Mouse (Mus musculus): ENCODE data around the gene Tdrd9. TPM values are rescaled to one million over a fixed set of nuclear protein-coding genes. Genes with fewer than 3 reads are reported as not detected.

Gene Tdrd9
- polyA plus RNA-seq (2015; fragmentation: Nextera tagmentation; extraction: Ambion mirVana), result 0.07 and 0.14 TPM in 2 replicates

DNA sequence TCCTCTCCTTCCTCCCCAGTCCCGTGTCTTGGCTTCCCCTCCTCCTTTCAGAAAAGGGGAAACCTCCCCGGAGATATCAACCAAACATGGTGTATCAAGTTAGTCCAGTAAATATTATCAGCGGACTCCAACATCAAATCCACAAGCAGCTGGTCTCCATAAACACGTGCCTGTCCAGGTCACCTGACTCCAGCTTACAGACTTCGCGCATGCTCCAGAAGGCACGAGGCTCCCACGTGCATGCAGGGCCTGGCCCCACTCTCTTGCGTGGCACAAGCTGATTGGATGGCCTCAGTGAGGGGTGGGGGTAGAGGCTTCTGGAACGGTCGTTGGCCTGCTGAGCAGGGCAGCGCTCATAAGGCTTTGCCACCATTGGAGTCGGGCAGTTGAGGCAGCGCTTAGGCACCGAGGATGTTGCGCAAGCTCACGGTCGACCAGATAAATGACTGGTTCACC, at the start of gene Tdrd9:
TSS of gene Tdrd9 (plus strand) at position 329 of the 456 bp plus-strand sequence.
- Histone ChIP-seq H3K9ac (ENCODE audit: low read depth, low read length) (no peak within 1 kb of the TSS), H3K27ac (ENCODE audit: low read length) (no peak within 1 kb of the TSS), H3K4me2 (ENCODE audit: low read depth, low read length) (no peak within 1 kb of the TSS), H3K9me3 (replicated peaks; ENCODE audit: control insufficient read depth, low read length) (no peaks in the 10 kb centered on the region), H3K4me3 (ENCODE audit: low read depth, low read length) (no peak within 1 kb of the TSS), H3K36me3 (ENCODE audit: control insufficient read depth, insufficient read depth) (no peaks in the 10 kb centered on the region), H3K27me3 (ENCODE audit: control insufficient read depth, insufficient read depth, low read depth, low read length) (no peaks in the 10 kb centered on the region), H3K4me1 (ENCODE audit: control insufficient read depth, low read depth, low read length) (peaks cover 3% of the 10 kb centered on the region)
- WGBS (ENCODE audit: insufficient replicate concordance), result 71% methylated on average over 18 of the region's 18 CpGs
- ATAC-seq (ENCODE audit: low read depth), result no peak

DNA sequence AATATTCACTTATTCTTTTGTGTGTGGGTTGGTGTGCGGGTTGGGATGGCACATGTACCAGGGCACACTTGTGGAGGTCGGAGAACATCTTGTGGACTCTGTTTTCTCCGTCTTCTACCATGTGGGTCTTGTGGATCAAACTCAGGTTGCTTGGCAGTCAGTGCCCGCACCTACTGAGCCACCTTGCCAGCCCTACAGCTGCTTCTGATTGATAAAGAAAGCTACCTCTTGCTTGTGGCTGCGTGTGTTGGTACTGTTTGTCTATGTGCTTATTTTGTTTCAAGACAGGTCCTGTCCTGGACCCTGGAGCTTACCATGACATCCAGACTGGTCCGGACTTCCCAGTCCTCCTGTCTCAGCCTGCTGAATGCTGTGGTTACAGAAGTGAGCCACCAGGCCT, 48.2 kb upstream of the Tdrd9 start:
- peak overlapping the region; percentile 63 for H3K27ac ChIP-seq (ENCODE audit: low read length)

DNA sequence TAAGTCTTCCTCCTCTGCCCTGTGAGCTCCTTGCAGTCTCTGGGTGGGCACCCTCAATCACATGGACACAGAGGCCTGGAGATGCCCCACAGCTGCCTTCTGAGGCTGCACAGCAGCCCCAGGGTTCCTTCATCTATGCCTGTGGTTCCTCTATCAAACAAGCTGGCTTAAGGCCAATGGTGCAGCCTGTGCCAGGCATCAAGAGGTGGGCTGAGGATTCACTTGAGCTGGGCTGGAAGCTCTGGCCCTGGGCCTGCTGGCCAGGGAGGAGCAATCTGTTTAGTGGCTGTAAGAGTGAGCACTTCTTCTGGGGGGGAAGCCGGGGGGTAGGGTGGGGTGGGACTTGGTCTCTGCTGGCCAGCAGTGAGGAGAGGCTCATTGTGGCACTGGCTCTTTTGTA, 44.0 kb upstream of the Tdrd9 start:
- no peak overlapping the region for H3K4me2 ChIP-seq (ENCODE audit: low read depth, low read length)
- 53% methylated on average over 1 of the region's 1 CpGs for WGBS (ENCODE audit: insufficient replicate concordance)
- no peak for ATAC-seq (ENCODE audit: low read depth)
- no peak overlapping the region for H3K27ac ChIP-seq (ENCODE audit: low read length)
- no peaks in the 10 kb centered on the region for H3K9me3 ChIP-seq (replicated peaks; ENCODE audit: control insufficient read depth, low read length)
- no peaks in the 10 kb centered on the region for H3K27me3 ChIP-seq (ENCODE audit: control insufficient read depth, insufficient read depth, low read depth, low read length)
- H3K9ac ChIP-seq (ENCODE audit: low read depth, low read length), result no peak overlapping the region
- H3K4me3 ChIP-seq (ENCODE audit: low read depth, low read length), result no peak overlapping the region
- H3K4me1 ChIP-seq (ENCODE audit: control insufficient read depth, low read depth, low read length), result peaks cover 11% of the 10 kb centered on the region
- no peaks in the 10 kb centered on the region for H3K36me3 ChIP-seq (ENCODE audit: control insufficient read depth, insufficient read depth)

More for the DNA sequence above, 48.2 kb upstream of the Tdrd9 start:
- 42% methylated on average over 6 of the region's 6 CpGs for WGBS (ENCODE audit: insufficient replicate concordance)
- H3K36me3 ChIP-seq (ENCODE audit: control insufficient read depth, insufficient read depth), result no peaks in the 10 kb centered on the region
- H3K9ac ChIP-seq (ENCODE audit: low read depth, low read length), result no peak overlapping the region
- no peak overlapping the region for H3K4me3 ChIP-seq (ENCODE audit: low read depth, low read length)
- H3K9me3 ChIP-seq (replicated peaks; ENCODE audit: control insufficient read depth, low read length), result no peaks in the 10 kb centered on the region
- peaks cover 11% of the 10 kb centered on the region for H3K4me1 ChIP-seq (ENCODE audit: control insufficient read depth, low read depth, low read length)
- peak; percentile 77 for ATAC-seq (ENCODE audit: low read depth)
- H3K4me2 ChIP-seq (ENCODE audit: low read depth, low read length), result peak overlapping the region; percentile 28
- no peaks in the 10 kb centered on the region; the same call in 1 of the 2 replicates for H3K27me3 ChIP-seq (ENCODE audit: control insufficient read depth, insufficient read depth, low read depth, low read length)

DNA sequence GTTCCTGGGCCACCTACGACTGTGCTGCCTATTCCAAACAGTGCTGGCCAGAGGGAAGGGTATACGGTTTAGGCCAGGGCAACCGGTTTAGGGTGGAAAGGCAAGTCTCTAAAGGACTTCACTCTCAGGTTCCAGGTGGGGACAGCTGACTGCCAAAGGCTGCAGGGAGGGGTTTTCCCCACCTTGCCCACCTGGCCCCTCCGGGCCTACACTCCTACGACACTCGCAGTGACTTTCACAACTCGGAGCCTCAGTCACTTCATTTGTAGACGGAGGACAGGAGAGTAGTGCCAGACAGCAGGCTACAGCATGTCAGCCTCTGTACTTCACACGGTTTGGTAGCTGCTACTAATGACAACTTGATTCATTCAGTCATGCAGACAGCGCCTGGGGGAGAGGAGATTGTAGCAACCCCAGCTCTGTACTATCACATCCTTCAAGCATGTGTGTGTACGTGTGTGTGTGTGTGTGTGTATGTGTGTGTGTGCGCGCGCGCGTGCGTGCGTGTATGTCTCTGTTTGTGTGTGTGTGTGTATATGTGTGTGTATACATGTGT, 42.9 kb upstream of the Tdrd9 start:
- WGBS (ENCODE audit: insufficient replicate concordance), result 78% methylated on average over 18 of the region's 18 CpGs
- ATAC-seq (ENCODE audit: low read depth), result no peak
- H3K4me3 ChIP-seq (ENCODE audit: low read depth, low read length), result no peak overlapping the region

DNA sequence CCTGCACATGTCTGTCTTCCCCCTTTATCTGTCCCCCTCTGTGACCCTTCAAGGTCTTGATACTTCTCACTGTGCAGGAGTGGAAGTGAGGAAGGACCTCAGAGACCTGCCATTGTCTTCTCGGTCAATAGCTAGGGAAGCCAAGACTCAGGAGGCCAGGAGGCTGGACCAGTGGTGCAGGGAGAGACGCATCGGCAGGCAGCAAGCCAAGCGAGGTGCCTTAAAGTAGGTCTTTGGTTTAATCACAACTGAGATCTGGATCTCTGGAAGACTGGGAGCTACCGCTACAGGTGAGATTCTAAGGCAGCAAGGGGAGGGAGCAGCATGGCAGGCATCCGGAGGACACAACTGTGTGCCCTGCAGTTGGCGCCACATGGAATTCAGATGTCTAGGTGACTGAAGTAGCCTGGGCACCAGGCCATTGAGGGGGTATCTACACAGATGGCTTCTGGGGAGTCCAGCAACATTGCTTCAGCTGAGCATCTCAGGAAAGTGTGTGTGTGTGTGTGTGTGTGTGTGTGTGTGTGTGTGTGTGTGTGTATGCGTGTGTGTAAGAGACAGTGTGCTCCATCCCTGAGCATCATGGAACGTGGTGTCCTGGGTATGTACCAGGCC, 39.8 kb upstream of the Tdrd9 start:
- Histone ChIP-seq H3K27ac (ENCODE audit: low read length) (no peak overlapping the region), H3K4me3 (ENCODE audit: low read depth, low read length) (no peak overlapping the region), H3K9me3 (replicated peaks; ENCODE audit: control insufficient read depth, low read length) (no peaks in the 10 kb centered on the region), H3K9ac (ENCODE audit: low read depth, low read length) (no peak overlapping the region), H3K27me3 (ENCODE audit: control insufficient read depth, insufficient read depth, low read depth, low read length) (no peaks in the 10 kb centered on the region), H3K36me3 (ENCODE audit: control insufficient read depth, insufficient read depth) (no peaks in the 10 kb centered on the region), H3K4me1 (ENCODE audit: control insufficient read depth, low read depth, low read length) (peaks cover 11% of the 10 kb centered on the region), H3K4me2 (ENCODE audit: low read depth, low read length) (no peak overlapping the region)
- WGBS (ENCODE audit: insufficient replicate concordance), result 66% methylated on average over 9 of the region's 9 CpGs
- ATAC-seq (ENCODE audit: low read depth), result no peak

More for the DNA sequence above, 42.9 kb upstream of the Tdrd9 start:
- no peak overlapping the region for H3K27ac ChIP-seq (ENCODE audit: low read length)
- H3K36me3 ChIP-seq (ENCODE audit: control insufficient read depth, insufficient read depth), result no peaks in the 10 kb centered on the region
- H3K4me1 ChIP-seq (ENCODE audit: control insufficient read depth, low read depth, low read length), result peaks cover 5% of the 10 kb centered on the region
- H3K9ac ChIP-seq (ENCODE audit: low read depth, low read length), result no peak overlapping the region
- H3K9me3 ChIP-seq (replicated peaks; ENCODE audit: control insufficient read depth, low read length), result no peaks in the 10 kb centered on the region
- no peaks in the 10 kb centered on the region for H3K27me3 ChIP-seq (ENCODE audit: control insufficient read depth, insufficient read depth, low read depth, low read length)
- no peak overlapping the region for H3K4me2 ChIP-seq (ENCODE audit: low read depth, low read length)

DNA sequence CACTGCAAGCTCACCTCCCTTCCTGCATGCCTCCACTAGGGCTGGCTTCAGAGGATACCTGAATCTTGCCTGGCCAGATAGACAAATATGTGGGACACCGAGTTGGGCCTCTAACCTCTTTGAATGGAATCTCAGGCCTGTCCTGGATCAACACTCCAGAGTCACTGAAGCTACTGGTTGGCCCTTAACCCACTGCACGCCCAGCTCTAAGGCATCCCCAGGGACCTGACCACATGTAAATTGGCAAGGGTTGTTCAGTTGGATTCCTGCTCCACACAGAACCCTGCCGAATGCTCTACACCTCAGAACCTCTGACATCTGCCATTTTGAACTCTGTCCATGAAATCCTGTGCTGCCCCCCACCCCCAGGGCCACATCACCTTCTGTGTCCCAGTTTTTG, 38.8 kb upstream of the Tdrd9 start:
- Histone ChIP-seq H3K9ac (ENCODE audit: low read depth, low read length) (no peak overlapping the region), H3K36me3 (ENCODE audit: control insufficient read depth, insufficient read depth) (no peaks in the 10 kb centered on the region), H3K9me3 (replicated peaks; ENCODE audit: control insufficient read depth, low read length) (no peaks in the 10 kb centered on the region), H3K27ac (ENCODE audit: low read length) (no peak overlapping the region), H3K4me1 (ENCODE audit: control insufficient read depth, low read depth, low read length) (peaks cover 19% of the 10 kb centered on the region), H3K27me3 (ENCODE audit: control insufficient read depth, insufficient read depth, low read depth, low read length) (no peaks in the 10 kb centered on the region), H3K4me2 (ENCODE audit: low read depth, low read length) (no peak overlapping the region), H3K4me3 (ENCODE audit: low read depth, low read length) (no peak overlapping the region)
- no peak for ATAC-seq (ENCODE audit: low read depth)
- WGBS (ENCODE audit: insufficient replicate concordance), result 62% methylated on average over 3 of the region's 3 CpGs

DNA sequence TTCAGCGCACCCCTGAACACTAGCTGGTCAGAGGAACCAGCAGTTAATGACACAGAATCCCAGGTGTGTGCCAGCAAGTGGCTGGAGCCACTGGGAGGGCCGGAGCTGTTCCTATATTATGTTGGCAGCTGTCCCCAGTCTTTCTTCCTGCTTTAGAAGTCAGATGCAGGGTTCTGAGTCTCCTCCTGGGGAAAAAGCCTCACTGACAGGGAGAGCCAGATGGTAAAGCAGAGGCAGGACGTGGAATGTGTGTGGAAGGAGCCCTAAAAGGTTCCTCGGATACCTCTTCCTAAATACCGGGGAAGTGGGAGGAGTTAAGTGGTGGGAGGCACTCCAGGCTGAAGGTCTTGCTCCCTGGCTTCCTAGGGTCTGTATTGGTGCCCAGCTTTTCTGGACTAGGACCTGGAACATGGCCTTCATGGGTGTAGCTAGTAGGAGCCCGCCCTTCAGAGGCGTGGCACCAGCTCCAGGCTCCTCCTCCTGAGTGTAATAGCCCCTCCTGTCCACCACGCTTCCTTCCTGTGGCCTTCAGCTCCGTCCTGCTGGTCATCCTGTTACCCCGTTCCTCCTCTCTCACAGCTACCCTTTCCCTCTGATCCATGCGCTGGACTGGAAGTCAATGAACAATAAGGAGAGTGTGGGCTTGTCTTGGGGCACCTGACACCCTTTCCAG, 38.2 kb upstream of the Tdrd9 start:
- no peak overlapping the region for H3K4me3 ChIP-seq (ENCODE audit: low read depth, low read length)
- ATAC-seq (ENCODE audit: low read depth), result peak; percentile 77

DNA sequence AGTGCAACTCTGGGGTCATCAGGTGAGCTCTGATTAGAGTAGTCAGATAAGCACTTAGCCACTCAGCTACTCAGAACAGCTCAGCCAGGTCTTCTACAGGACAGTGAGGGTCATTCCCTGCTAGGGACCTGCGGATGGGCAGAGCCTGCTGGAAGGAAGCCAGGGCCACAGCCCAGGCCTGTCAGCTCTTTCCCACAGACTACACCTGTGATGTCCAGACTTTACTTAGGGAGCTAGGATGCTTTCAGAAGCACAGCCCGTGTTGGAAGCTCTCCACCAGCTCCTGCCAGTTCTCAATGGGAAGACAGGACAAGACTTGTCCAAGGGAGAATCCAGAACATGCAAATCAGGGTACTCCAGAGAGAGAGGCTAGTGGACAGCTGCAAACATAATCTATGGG, 37.4 kb upstream of the Tdrd9 start:
- Histone ChIP-seq H3K4me1 (ENCODE audit: control insufficient read depth, low read depth, low read length) (peaks cover 23% of the 10 kb centered on the region), H3K36me3 (ENCODE audit: control insufficient read depth, insufficient read depth) (no peaks in the 10 kb centered on the region), H3K9ac (ENCODE audit: low read depth, low read length) (no peak overlapping the region), H3K27ac (ENCODE audit: low read length) (no peak overlapping the region), H3K4me3 (ENCODE audit: low read depth, low read length) (no peak overlapping the region), H3K9me3 (replicated peaks; ENCODE audit: control insufficient read depth, low read length) (no peaks in the 10 kb centered on the region), H3K27me3 (ENCODE audit: control insufficient read depth, insufficient read depth, low read depth, low read length) (no peaks in the 10 kb centered on the region), H3K4me2 (ENCODE audit: low read depth, low read length) (0 out of 2 replicates have a peak overlapping the region, but pooled peaks have one; percentile 7)
- no peak for ATAC-seq (ENCODE audit: low read depth)
- WGBS (ENCODE audit: insufficient replicate concordance), result 55% methylated on average over 2 of the region's 2 CpGs

More for the DNA sequence above, 38.2 kb upstream of the Tdrd9 start:
- 38% methylated on average over 11 of the region's 11 CpGs for WGBS (ENCODE audit: insufficient replicate concordance)
- Histone ChIP-seq H3K36me3 (ENCODE audit: control insufficient read depth, insufficient read depth) (no peaks in the 10 kb centered on the region), H3K4me2 (ENCODE audit: low read depth, low read length) (0 out of 2 replicates have a peak overlapping the region, but pooled peaks have one; percentile 7), H3K9me3 (replicated peaks; ENCODE audit: control insufficient read depth, low read length) (no peaks in the 10 kb centered on the region), H3K27ac (ENCODE audit: low read length) (0 out of 2 replicates have a peak overlapping the region, but pooled peaks have one; percentile 12), H3K4me1 (ENCODE audit: control insufficient read depth, low read depth, low read length) (peaks cover 19% of the 10 kb centered on the region), H3K27me3 (ENCODE audit: control insufficient read depth, insufficient read depth, low read depth, low read length) (no peaks in the 10 kb centered on the region), H3K9ac (ENCODE audit: low read depth, low read length) (no peak overlapping the region)

Data from liver, embryonic 16.5 days (tissue).